Mouse (Mus musculus) heart, postnatal 10 days (tissue): ENCODE results near the gene Apba3. TPM values are rescaled to one million over a fixed set of nuclear protein-coding genes. Genes with fewer than 3 reads are reported as not detected.

Experiments
- DNase-seq, 2 experiments: peaks; one replicate each; pipeline ENCODE4 v3.0.0; 2021
- intact Hi-C: fragments of 180-260 bp; cut with DNase I; formaldehyde crosslinking; loops from one replicate; pipeline ENCODE4 v1.15.1; 2025
- total RNA-seq, 2 experiments: library from RNA; stranded (reverse); gene quantifications; 2 replicates each; pipeline ENCODE4 v1.2.3; 2021

Apba3 gene
- total RNA-seq, 2 experiments from 2014 or later = 66.5 to 68.3 TPM

- intact Hi-C loops = loop anchor here (1.0 kb wide), 1 partner anchor 15 kb away; no protein-coding TSS in a partner anchor
- peak; percentile 57 to 80 for DNase-seq
Observed at GRCm38 (mm10) chr10:81304597-81305238, 38.0 kb downstream of the Apba3 start.

GRCm38 (mm10) chr10:81305663-81306062 is 38.9 kb downstream of the Apba3 start:
- no peak for DNase-seq
- intact Hi-C loops = loop anchor here (1.0 kb wide), 1 partner anchor 16 kb away; no protein-coding TSS in a partner anchor

- intact Hi-C loops = no loop called here
- DNase-seq = no peak
Observed at GRCm38 (mm10) chr10:81306173-81306668, 39.5 kb downstream of the Apba3 start.

GRCm38 (mm10) chr10:81306837-81307682 is 40.3 kb downstream of the Apba3 start:
- intact Hi-C loops = no loop called here

GRCm38 (mm10) chr10:81309571-81309970 is 42.8 kb downstream of the Apba3 start:
- intact Hi-C loops = no loop called here

More at GRCm38 (mm10) chr10:81306837-81307682, 40.3 kb downstream of the Apba3 start:
- no peak for DNase-seq

GRCm38 (mm10) chr10:81313581-81313980 is 46.8 kb downstream of the Apba3 start:
- DNase-seq = no peak
- intact Hi-C loops = no loop called here

More at GRCm38 (mm10) chr10:81309571-81309970, 42.8 kb downstream of the Apba3 start:
- DNase-seq = no peak

- intact Hi-C loops = no loop called here
- no peak for DNase-seq
Observed at GRCm38 (mm10) chr10:81314201-81314600, 47.4 kb downstream of the Apba3 start.

- intact Hi-C loops = no loop called here
- no peak for DNase-seq
Observed at GRCm38 (mm10) chr10:81315587-81315986, 48.8 kb downstream of the Apba3 start.

GRCm38 (mm10) chr10:81316338-81317060 is 49.7 kb downstream of the Apba3 start:
- intact Hi-C loops = loop anchor here (2.0 kb wide), 1 partner anchor 28 kb away; no protein-coding TSS in a partner anchor
- peak in 1 of 2 experiments; percentile 48 for DNase-seq

- intact Hi-C loops = loop anchor here (2.0 kb wide), 1 partner anchor 28 kb away; no protein-coding TSS in a partner anchor
- DNase-seq = peak in 1 of 2 experiments; percentile 46
Observed at GRCm38 (mm10) chr10:81317273-81317672, 50.5 kb downstream of the Apba3 start.

GRCm38 (mm10) chr10:81318589-81319329 is 52.0 kb downstream of the Apba3 start:
- peak in 1 of 2 experiments; percentile 44 for DNase-seq
- intact Hi-C loops = no loop called here

GRCm38 (mm10) chr10:81319330-81319699 is 52.6 kb downstream of the Apba3 start:
- intact Hi-C loops = no loop called here
- peak in 1 of 2 experiments; percentile 58 for DNase-seq

- DNase-seq = no peak
- intact Hi-C loops = loop anchor here (1.0 kb wide), 1 partner anchor 19 kb away; no protein-coding TSS in a partner anchor
Observed at GRCm38 (mm10) chr10:81319741-81320549, 53.2 kb downstream of the Apba3 start.

GRCm38 (mm10) chr10:81320550-81321347 is 54.0 kb downstream of the Apba3 start, which contains the start of gene Cactin:
Gene Cactin (plus strand): TSS chr10:81321103.
- peak; percentile 100 for DNase-seq
- intact Hi-C loops = loop anchor here (1.0 kb wide), 1 partner anchor 19 kb away; no protein-coding TSS in a partner anchor

GRCm38 (mm10) chr10:81321436-81321835 is 54.7 kb downstream of the Apba3 start:
- DNase-seq = no peak
- intact Hi-C loops = no loop called here

GRCm38 (mm10) chr10:81322444-81322843 is 55.7 kb downstream of the Apba3 start:
- intact Hi-C loops = no loop called here

More at GRCm38 (mm10) chr10:81322444-81322843, 55.7 kb downstream of the Apba3 start:
- DNase-seq = no peak
